Mouse (Mus musculus) kidney, postnatal 0 days (tissue): ENCODE results near the gene Cbx4. TPM values are rescaled to one million over a fixed set of nuclear protein-coding genes. Genes with fewer than 3 reads are reported as not detected.
"Not testable (repeated sequence)": the region's sequence is repeated elsewhere in the genome, so short reads cannot be mapped to it uniquely, and the experiment has no call there.

Experiments
- ATAC-seq: fragments of 200-750 bp; cut with Nextera tagmentation; replicated peaks from 2 replicates; pipeline ENCODE4 v1.8.0; 2017; ENCODE audit warnings: low read depth, moderate number of reproducible peaks, moderate TSS enrichment, moderate library complexity; ENCODE audit not compliant: low FRiP score
- DNase-seq: peaks from one replicate; pipeline ENCODE4 v3.0.0-alpha.2; 2016; ENCODE audit warnings: low spot score
- H3K27ac ChIP-seq: fragments of 300-500 bp; sonication (generic); 2 replicates; pipeline ENCODE4 v1.5.1; 2014; ENCODE audit warnings: mild to moderate bottlenecking
- H3K27me3 ChIP-seq: fragments of 300-500 bp; sonication (generic); 2 replicates; pipeline ENCODE4 v1.6.1; 2014; ENCODE audit warnings: low read length, mixed read lengths; ENCODE audit not compliant: insufficient read depth
- H3K36me3 ChIP-seq: fragments of 300-500 bp; sonication (generic); 2 replicates; pipeline ENCODE4 v1.6.1; 2014; ENCODE audit warnings: low read length, mixed read lengths; ENCODE audit not compliant: insufficient read depth
- H3K4me1 ChIP-seq: fragments of 300-500 bp; sonication (generic); replicated peaks from 2 replicates; pipeline ENCODE4 v1.6.1; 2014; ENCODE audit warnings: antibody characterized with exemption, low read length, mixed read lengths; ENCODE audit not compliant: insufficient read depth
- H3K4me2 ChIP-seq: fragments of 300-500 bp; sonication (generic); 2 replicates; pipeline ENCODE4 v1.6.1; 2014; ENCODE audit warnings: mild to moderate bottlenecking, low read length, moderate library complexity, mixed read lengths
- H3K4me3 ChIP-seq: fragments of 300-500 bp; sonication (generic); replicated peaks from 2 replicates; pipeline ENCODE4 v1.5.1; 2014; ENCODE audit warnings: low read depth, low read length
- H3K9ac ChIP-seq: fragments of 300-500 bp; sonication (generic); 2 replicates; pipeline ENCODE4 v1.6.1; 2014; ENCODE audit warnings: low read depth, low read length
- H3K9me3 ChIP-seq: fragments of 300-500 bp; sonication (generic); replicated peaks from 2 replicates; pipeline ENCODE4 v1.6.1; 2016; ENCODE audit warnings: low read length, inconsistent platforms, mixed read lengths
- CTCF ChIP-seq: IDR thresholded peaks from 2 replicates; pipeline ENCODE4 v1.5.1; 2016; ENCODE audit warnings: antibody characterized with exemption, low read depth, mild to moderate bottlenecking, moderate library complexity
- whole genome bisulfite sequencing: fragments of 180-500 bp; shearing (Covaris S2); extraction: QIAGEN DNeasy Blood & Tissue Kit; methylation state at CpG from one replicate; pipeline ENCODE4 v1.1.7; 2014; 5-methylcytosine and 5-hydroxymethylcytosine counted together
- polyA plus RNA-seq: library from polyadenylated mRNA; unstranded; fragments of >200 nt; fragmentation: Nextera tagmentation; extraction: Ambion mirVana; gene quantifications from 2 replicates; pipeline ENCODE4 v1.2.1, GENCODE M21; 2015

Cbx4 gene
- polyA plus RNA-seq, 1 experiment from 2014 or later, result 9.7 TPM

DNA sequence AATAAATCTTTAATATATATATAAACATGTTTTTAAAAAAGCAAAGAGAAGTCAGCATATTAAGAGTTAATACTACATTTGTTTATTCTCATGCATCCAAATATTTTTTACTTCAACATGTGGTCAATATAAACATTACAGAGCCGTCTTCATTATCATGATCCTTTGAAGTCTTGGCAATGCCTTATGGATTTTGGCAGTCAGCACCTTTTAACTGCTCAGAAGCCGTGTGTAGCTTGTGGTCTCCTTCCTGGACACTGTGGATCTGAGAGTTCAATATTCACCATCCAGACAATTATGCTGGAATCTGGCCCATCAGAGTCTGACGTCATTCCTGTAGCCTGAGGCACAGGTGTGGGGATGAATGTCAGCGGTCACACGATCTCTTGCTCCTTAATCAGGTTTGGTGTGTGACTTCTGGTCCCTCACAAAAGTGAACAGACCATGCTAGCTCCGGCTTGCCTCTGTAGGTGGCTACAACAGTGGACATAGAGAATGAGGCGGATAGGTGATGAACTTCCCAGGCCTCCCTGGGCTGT lies 19.1 kb upstream of the Cbx4 start:
- H3K4me1 ChIP-seq, result no peaks in the 10 kb centered on the region
- no peak for TF ChIP-seq CTCF
- H3K4me3 ChIP-seq, result no peak overlapping the region
- ATAC-seq (no peak), DNase-seq (no peak)
- no peak overlapping the region for H3K4me2 ChIP-seq
- 65% methylated on average over 7 of the region's 7 CpGs for WGBS
- H3K27me3 ChIP-seq, result no peaks in the 10 kb centered on the region
- no peak overlapping the region for H3K9ac ChIP-seq
- no peaks in the 10 kb centered on the region for H3K9me3 ChIP-seq
- no peaks in the 10 kb centered on the region for H3K36me3 ChIP-seq
- H3K27ac ChIP-seq, result no peak overlapping the region

DNA sequence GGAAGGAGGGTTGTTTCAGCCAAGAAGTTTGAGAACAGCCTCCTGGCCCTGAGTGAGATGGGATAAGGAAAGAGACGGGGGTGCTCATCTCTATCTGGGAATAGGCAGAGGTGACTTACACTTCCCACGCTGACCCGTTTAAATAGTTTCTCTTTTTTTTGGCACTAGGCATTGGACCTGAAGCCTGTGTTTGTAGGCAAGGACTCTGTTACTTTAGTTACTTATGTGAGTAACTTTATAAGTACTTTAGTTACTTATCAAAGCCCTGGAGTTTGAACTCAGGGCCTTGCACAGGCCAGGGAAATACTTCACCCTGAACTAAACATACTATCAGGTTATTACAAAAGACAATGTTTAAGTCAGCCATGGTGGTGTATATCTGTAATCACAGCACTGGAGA lies 18.0 kb upstream of the Cbx4 start:
- no peak overlapping the region for H3K27ac ChIP-seq
- no peak for TF ChIP-seq CTCF
- no peak overlapping the region for H3K4me2 ChIP-seq
- ATAC-seq (no peak), DNase-seq (no peak)
- H3K36me3 ChIP-seq, result no peaks in the 10 kb centered on the region
- no peaks in the 10 kb centered on the region for H3K27me3 ChIP-seq
- H3K9ac ChIP-seq, result no peak overlapping the region
- no peaks in the 10 kb centered on the region for H3K4me1 ChIP-seq
- 82% methylated on average over 3 of the region's 3 CpGs for WGBS
- H3K4me3 ChIP-seq, result no peak overlapping the region
- H3K9me3 ChIP-seq, result no peaks in the 10 kb centered on the region

DNA sequence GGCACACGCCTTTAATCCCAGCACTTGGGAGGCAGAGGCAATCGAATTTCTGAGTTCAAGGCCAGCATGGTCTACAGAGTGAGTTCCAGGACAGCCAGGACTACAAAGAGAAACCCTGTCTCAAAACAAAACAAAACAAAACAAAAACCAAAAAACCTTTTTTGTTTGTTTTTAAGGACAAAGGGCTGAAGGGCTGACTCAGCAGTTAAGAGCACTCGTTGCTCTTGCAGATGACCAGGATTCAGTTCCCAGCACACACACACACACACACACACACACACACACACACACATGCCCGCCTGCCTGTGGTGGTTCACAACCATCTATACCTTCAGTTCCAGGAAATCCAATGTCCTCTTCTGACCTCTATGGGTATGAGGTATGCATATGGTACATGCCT lies 14.3 kb upstream of the Cbx4 start:
- not testable (repeated sequence) for H3K9ac ChIP-seq, H3K27me3 ChIP-seq, H3K27ac ChIP-seq, H3K4me1 ChIP-seq, H3K9me3 ChIP-seq, H3K36me3 ChIP-seq, H3K4me2 ChIP-seq, ATAC-seq, H3K4me3 ChIP-seq, DNase-seq
- 66% methylated on average over 4 of the region's 4 CpGs for WGBS

DNA sequence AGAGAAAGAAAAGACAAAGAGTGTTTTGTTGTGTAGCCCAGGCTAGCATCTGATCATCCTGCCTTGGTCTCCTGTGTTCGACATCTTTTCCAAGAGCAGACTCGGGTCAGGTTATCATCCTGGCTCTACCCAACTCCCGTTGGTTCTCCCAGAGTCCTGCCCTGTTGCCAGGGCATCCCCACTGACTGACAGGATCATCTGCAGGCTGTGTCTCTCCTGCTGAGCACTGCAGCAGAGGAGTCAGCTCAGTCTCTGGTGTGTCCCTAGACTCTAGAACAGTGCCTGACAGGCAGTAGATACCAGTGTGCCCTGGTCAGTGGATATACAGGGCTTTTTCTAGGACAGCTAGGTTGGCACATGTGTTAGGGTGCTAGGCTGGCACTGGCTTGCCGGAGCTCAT lies 12.2 kb upstream of the Cbx4 start:
- ATAC-seq, result no peak
- no peak for TF ChIP-seq CTCF
- no peak for DNase-seq

DNA sequence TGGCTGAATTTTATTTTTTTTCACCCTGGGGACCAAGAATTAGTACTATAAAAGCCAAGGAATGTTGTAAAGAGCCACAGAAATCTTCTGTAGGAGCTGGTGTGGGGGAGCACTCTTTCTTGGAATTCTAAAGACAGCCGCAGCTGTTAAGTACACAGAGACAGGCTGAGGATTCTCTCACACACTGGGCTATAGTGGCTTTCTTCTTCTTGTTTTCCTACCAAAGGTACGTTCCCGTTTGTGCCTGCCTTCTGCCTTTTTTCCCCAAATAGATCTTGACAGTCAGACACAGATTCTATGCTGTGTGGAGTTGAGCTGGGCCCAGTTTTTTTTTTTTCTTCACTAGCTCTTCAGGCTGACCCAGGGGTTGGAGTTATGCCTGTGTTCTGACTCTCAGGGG lies 9.4 kb upstream of the Cbx4 start:
- no peak overlapping the region for H3K4me3 ChIP-seq
- no peak for TF ChIP-seq CTCF
- peaks cover under 1% of the 10 kb centered on the region; the same call in 1 of the 2 replicates for H3K27me3 ChIP-seq
- no peak overlapping the region for H3K9ac ChIP-seq
- H3K4me1 ChIP-seq, result peaks cover 6% of the 10 kb centered on the region; the same call in 1 of the 2 replicates
- ATAC-seq, result no peak
- 66% methylated on average over 3 of the region's 3 CpGs for WGBS
- no peak for DNase-seq
- H3K4me2 ChIP-seq, result no peak overlapping the region
- H3K36me3 ChIP-seq, result no peaks in the 10 kb centered on the region
- H3K27ac ChIP-seq, result no peak overlapping the region
- H3K9me3 ChIP-seq, result no peaks in the 10 kb centered on the region

More for the DNA sequence above, 12.2 kb upstream of the Cbx4 start:
- Histone ChIP-seq H3K9me3 (no peaks in the 10 kb centered on the region), H3K4me2 (no peak overlapping the region), H3K27me3 (no peaks in the 10 kb centered on the region), H3K4me1 (no peaks in the 10 kb centered on the region), H3K4me3 (no peak overlapping the region), H3K36me3 (no peaks in the 10 kb centered on the region), H3K27ac (no peak overlapping the region), H3K9ac (no peak overlapping the region)
- 76% methylated on average over 4 of the region's 4 CpGs for WGBS

DNA sequence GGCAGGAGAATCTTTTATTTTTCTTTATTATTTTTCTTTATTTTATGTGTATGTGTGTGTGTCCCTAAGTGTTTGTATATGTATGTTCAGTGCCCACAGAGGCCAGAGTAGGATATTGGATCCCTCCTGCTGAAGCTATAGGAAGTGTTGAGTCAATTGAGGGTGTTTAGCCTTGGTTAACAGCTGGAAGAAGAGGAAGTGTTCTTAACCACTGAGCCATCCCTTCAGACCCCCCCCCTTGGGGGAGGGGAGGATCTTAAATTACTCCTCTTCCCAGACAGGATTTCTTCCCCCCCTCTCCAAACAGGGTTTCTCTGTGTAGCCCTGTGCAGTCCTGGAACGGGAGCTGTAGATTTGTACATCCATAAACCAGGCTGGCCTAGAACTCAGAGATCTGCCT lies 7.3 kb upstream of the Cbx4 start:
- Histone ChIP-seq H3K4me1 (peaks cover 17% of the 10 kb centered on the region; the same call in 1 of the 2 replicates), H3K27ac (no peak overlapping the region), H3K9ac (no peak overlapping the region), H3K9me3 (no peaks in the 10 kb centered on the region), H3K4me2 (no peak overlapping the region), H3K36me3 (no peaks in the 10 kb centered on the region), H3K27me3 (peaks cover 17% of the 10 kb centered on the region), H3K4me3 (no peak overlapping the region)
- ATAC-seq (no peak), DNase-seq (no peak)
- TF ChIP-seq CTCF, result no peak
- 75% methylated on average over 1 of the region's 1 CpGs for WGBS

DNA sequence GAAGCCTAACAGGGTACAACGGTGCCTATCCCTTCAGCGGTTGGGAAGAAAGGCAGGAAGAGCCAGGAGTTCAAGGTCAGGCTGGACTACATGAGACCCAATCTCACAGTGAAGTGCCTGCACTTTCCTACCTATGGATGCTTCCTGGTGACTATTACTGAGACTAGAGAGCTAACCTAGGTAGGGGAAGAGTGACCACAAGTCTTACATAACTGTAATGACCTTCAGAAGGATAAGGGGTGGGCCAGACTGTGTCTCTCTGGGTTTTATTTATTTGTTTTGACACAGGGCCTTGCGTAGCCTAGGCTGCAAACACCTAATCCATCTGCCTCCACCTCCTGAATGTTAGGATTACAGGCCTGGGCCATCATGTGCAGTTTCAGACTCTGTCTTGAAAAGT lies 6.3 kb upstream of the Cbx4 start:
- no peak for TF ChIP-seq CTCF
- no peak overlapping the region for H3K27ac ChIP-seq
- H3K9me3 ChIP-seq, result no peaks in the 10 kb centered on the region
- H3K27me3 ChIP-seq, result peaks cover 27% of the 10 kb centered on the region
- ATAC-seq (no peak), DNase-seq (no peak)
- H3K36me3 ChIP-seq, result no peaks in the 10 kb centered on the region
- peaks cover 22% of the 10 kb centered on the region; the same call in 1 of the 2 replicates for H3K4me1 ChIP-seq
- 76% methylated on average over 3 of the region's 3 CpGs for WGBS
- no peak overlapping the region for H3K4me3 ChIP-seq
- no peak overlapping the region for H3K4me2 ChIP-seq
- no peak overlapping the region for H3K9ac ChIP-seq
